In the genomic region with DNA sequence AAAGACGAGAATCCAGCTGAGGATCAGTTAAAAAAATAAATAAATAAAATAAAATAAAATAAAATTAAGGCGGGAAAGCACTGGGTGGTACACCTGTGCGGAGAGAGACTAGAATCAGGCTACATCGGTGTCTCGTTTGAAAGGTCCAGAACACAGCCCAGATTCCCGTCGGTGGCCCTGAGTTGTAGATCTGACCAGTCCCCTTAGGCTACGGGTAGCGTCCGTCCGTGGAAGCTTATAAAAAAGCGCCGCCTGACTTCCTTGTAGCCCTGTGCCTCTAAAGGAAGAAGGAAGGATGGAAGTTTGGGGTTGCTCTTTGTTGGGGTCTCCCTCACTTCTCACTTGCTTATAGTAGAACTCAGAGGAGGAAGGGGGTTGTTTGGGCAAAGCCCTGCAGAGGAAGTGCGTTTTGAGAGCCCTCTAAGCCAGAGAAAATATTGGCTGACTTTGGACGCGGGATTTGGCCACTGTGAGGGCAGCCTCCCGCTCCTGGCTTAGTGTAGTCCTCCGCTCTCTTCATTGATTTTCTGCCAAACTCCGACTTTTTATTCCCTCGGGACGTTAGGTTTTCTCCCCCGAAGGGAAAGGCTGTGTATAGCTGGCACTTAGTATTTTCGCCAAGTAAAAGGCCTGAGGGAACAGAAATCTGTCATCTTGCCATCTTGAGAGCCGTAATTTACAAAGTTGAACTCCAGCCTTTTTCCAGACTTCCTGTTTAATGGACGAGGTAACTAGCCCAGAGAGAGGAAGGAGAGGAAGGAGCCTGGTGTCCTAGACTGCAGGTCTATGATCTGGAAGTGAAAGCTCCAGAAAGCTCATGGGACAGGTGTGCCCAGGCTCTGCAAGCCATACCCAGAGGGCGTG, we compare ENCODE assay signal across 8 mouse cellular contexts. TPM values are rescaled to one million over a fixed set of nuclear protein-coding genes. Genes with fewer than 3 reads are reported as not detected.
DNase-seq lines count a peak whose midpoint lies in the region; ATAC-seq and TF ChIP-seq lines count a peak whose summit lies in the region.

No protein-coding gene starts in this region.

- H3K9ac ChIP-seq in embryonic facial prominence, embryonic 11.5 days (replicated peaks; ENCODE audit: low read length) = peak overlapping the region; percentile 82
- H3K9ac ChIP-seq in hindbrain, embryonic 11.5 days (ENCODE audit: low read depth, low read length) = peak overlapping the region; percentile 75
- H3K9ac ChIP-seq in liver, embryonic 12.5 days = peak overlapping the region; percentile 87
- peak overlapping the region; percentile 83 for H3K9ac ChIP-seq in neural tube, embryonic 15.5 days (replicated peaks)

- ATAC-seq in embryonic facial prominence, embryonic 11.5 days (replicated peaks; ENCODE audit: insufficient number of reproducible peaks, low FRiP score, low TSS enrichment, low read depth) = no peak; the same call in 1 of the 2 replicates
- ATAC-seq in hindbrain, embryonic 11.5 days (ENCODE audit: low FRiP score) = peak; percentile 47
- no peak for ATAC-seq in liver, embryonic 12.5 days
- no peak for ATAC-seq in neural tube, embryonic 15.5 days (ENCODE audit: low FRiP score)

- no peak for TF ChIP-seq POLR2A in spleen, adult 2 months (IDR thresholded peaks at IDR 0.05; ENCODE audit: low read depth, low read length)

- peak overlapping the region; percentile 92 for H3K4me2 ChIP-seq in embryonic facial prominence, embryonic 11.5 days (ENCODE audit: low read depth, low read length)
- H3K4me2 ChIP-seq in hindbrain, embryonic 11.5 days (replicated peaks; ENCODE audit: low read depth, low read length) = peak overlapping the region; percentile 94
- H3K4me2 ChIP-seq in liver, embryonic 12.5 days = peak overlapping the region; percentile 95
- H3K4me2 ChIP-seq in neural tube, embryonic 15.5 days = peak overlapping the region; percentile 89

- peak overlapping the region; percentile 94 for H3K4me3 ChIP-seq in spleen, adult 2 months (ENCODE audit: extremely low read depth, insufficient read depth, insufficient read length)
- H3K4me3 ChIP-seq in embryonic facial prominence, embryonic 11.5 days (ENCODE audit: low read depth, low read length) = peak overlapping the region; percentile 68
- H3K4me3 ChIP-seq in hindbrain, embryonic 11.5 days (ENCODE audit: low read depth, low read length) = peak overlapping the region; percentile 84
- H3K4me3 ChIP-seq in liver, embryonic 12.5 days = peak overlapping the region; percentile 97
- H3K4me3 ChIP-seq in neural tube, embryonic 15.5 days (replicated peaks) = peak overlapping the region; percentile 84

- peak overlapping the region; percentile 75 for H3K27ac ChIP-seq in spleen, adult 2 months (ENCODE audit: insufficient read depth, low read length)
- H3K27ac ChIP-seq in embryonic facial prominence, embryonic 11.5 days (replicated peaks; ENCODE audit: low read depth, low read length) = no peak overlapping the region
- H3K27ac ChIP-seq in hindbrain, embryonic 11.5 days (ENCODE audit: low read depth, low read length) = no peak overlapping the region; the same call in 1 of the 2 replicates
- peak overlapping the region; percentile 69 for H3K27ac ChIP-seq in liver, embryonic 12.5 days
- H3K27ac ChIP-seq in neural tube, embryonic 15.5 days (replicated peaks) = peak overlapping the region; percentile 90

- H3K36me3 ChIP-seq in spleen, adult 2 months (ENCODE audit: control insufficient read depth, insufficient read depth, low read length) = peaks cover 22% of the 10 kb centered on the region
- no peaks in the 10 kb centered on the region; the same call in 1 of the 2 replicates for H3K36me3 ChIP-seq in embryonic facial prominence, embryonic 11.5 days (replicated peaks; ENCODE audit: control insufficient read depth, insufficient read depth, low read depth, low read length)
- no peaks in the 10 kb centered on the region for H3K36me3 ChIP-seq in hindbrain, embryonic 11.5 days (ENCODE audit: control insufficient read depth, insufficient read depth, low read length)
- peaks cover 63% of the 10 kb centered on the region for H3K36me3 ChIP-seq in liver, embryonic 12.5 days
- peaks cover 20% of the 10 kb centered on the region for H3K36me3 ChIP-seq in neural tube, embryonic 15.5 days

- DNase-seq in spleen, adult 2 months (ENCODE audit: low read depth in 1 of 2, low spot score in 2 of 2) = no peak
- DNase-seq in spleen, adult 12 weeks (ENCODE audit: low spot score) = no peak
- peak; percentile 13 for DNase-seq in embryonic facial prominence, embryonic 11.5 days (ENCODE audit: low spot score)
- DNase-seq in hindbrain, embryonic 11.5 days (ENCODE audit: low spot score) = peak; percentile 49
- DNase-seq in c-Kit-positive CD71-positive TER-119-positive erythroid progenitor cells, embryonic 14.5 days (ENCODE audit: low spot score) = no peak
- no peak for DNase-seq in urinary bladder, postnatal 10 days (ENCODE audit: low spot score)

- H3K4me1 ChIP-seq in spleen, adult 2 months (ENCODE audit: control insufficient read depth, insufficient read depth, insufficient read length) = peaks cover 17% of the 10 kb centered on the region; the same call in 1 of the 2 replicates
- peaks cover 2% of the 10 kb centered on the region; the same call in 1 of the 2 replicates for H3K4me1 ChIP-seq in embryonic facial prominence, embryonic 11.5 days (ENCODE audit: control insufficient read depth, insufficient read depth, low read length)
- H3K4me1 ChIP-seq in hindbrain, embryonic 11.5 days (replicated peaks; ENCODE audit: control insufficient read depth, insufficient read depth, low read length) = 0 out of 2 replicates have a peak, but pooled peaks cover 3% of the 10 kb centered on the region
- H3K4me1 ChIP-seq in liver, embryonic 12.5 days = peaks cover 40% of the 10 kb centered on the region
- H3K4me1 ChIP-seq in neural tube, embryonic 15.5 days = peaks cover 16% of the 10 kb centered on the region

- 3% methylated on average over 26 of the region's 26 CpGs for WGBS in spleen, adult 2 months
- 9% methylated on average over 26 of the region's 26 CpGs for WGBS in embryonic facial prominence, embryonic 11.5 days
- 9% methylated on average over 26 of the region's 26 CpGs for WGBS in hindbrain, embryonic 11.5 days
- 13% methylated on average over 26 of the region's 26 CpGs for WGBS in liver, embryonic 12.5 days (ENCODE audit: insufficient replicate concordance)
- 4% methylated on average over 26 of the region's 26 CpGs for WGBS in neural tube, embryonic 15.5 days

- H3K27me3 ChIP-seq in spleen, adult 2 months (ENCODE audit: control insufficient read depth, insufficient read depth, low read length) = no peaks in the 10 kb centered on the region
- H3K27me3 ChIP-seq in embryonic facial prominence, embryonic 11.5 days (ENCODE audit: control insufficient read depth, insufficient read depth, low read length) = no peaks in the 10 kb centered on the region
- no peaks in the 10 kb centered on the region for H3K27me3 ChIP-seq in hindbrain, embryonic 11.5 days (ENCODE audit: control insufficient read depth, insufficient read depth, low read length)
- no peaks in the 10 kb centered on the region for H3K27me3 ChIP-seq in liver, embryonic 12.5 days (replicated peaks)
- no peaks in the 10 kb centered on the region for H3K27me3 ChIP-seq in neural tube, embryonic 15.5 days (replicated peaks)

- TF ChIP-seq CTCF in spleen, adult 2 months (IDR thresholded peaks at IDR 0.05; ENCODE audit: extremely low read depth, insufficient read depth, insufficient read length, insufficient replicate concordance) = no peak

- H3K9me3 ChIP-seq in embryonic facial prominence, embryonic 11.5 days (replicated peaks; ENCODE audit: control insufficient read depth, low read length) = no peaks in the 10 kb centered on the region
- H3K9me3 ChIP-seq in hindbrain, embryonic 11.5 days (ENCODE audit: control insufficient read depth, low read length) = no peaks in the 10 kb centered on the region
- 0 out of 2 replicates have a peak, but pooled peaks cover 4% of the 10 kb centered on the region for H3K9me3 ChIP-seq in liver, embryonic 12.5 days (replicated peaks)
- H3K9me3 ChIP-seq in neural tube, embryonic 15.5 days (replicated peaks) = no peaks in the 10 kb centered on the region

RNA-seq across cellular contexts. Expression of gene Fuca1, which starts 1.0 kb away (rescaled TPM):
- 45.7 TPM in 2 replicates for polyA plus RNA-seq in spleen, adult 2 months (2012; rRNA removed)
- 39.2 and 45.5 TPM in 2 replicates for polyA plus RNA-seq in embryonic facial prominence, embryonic 11.5 days (2014; fragmentation: Nextera tagmentation; extraction: Ambion mirVana)
- polyA plus RNA-seq in hindbrain, embryonic 11.5 days (2014; fragmentation: Nextera tagmentation; extraction: Ambion mirVana) = 44.5 and 50.4 TPM in 2 replicates
- polyA plus RNA-seq in liver, embryonic 12.5 days (2016; fragmentation: Nextera tagmentation; extraction: Ambion mirVana) = 22.2 and 23.8 TPM in 2 replicates
- polyA plus RNA-seq in neural tube, embryonic 15.5 days (2015; fragmentation: Nextera tagmentation; extraction: Ambion mirVana) = 68.6 and 71.5 TPM in 2 replicates

RNA-seq across cellular contexts. Expression of gene Hmgcl, which starts 24.8 kb away (rescaled TPM):
- 27.9 and 32.4 TPM in 2 replicates for polyA plus RNA-seq in spleen, adult 2 months (2012; rRNA removed)
- polyA plus RNA-seq in embryonic facial prominence, embryonic 11.5 days (2014; fragmentation: Nextera tagmentation; extraction: Ambion mirVana) = 67.0 and 76.0 TPM in 2 replicates
- polyA plus RNA-seq in hindbrain, embryonic 11.5 days (2014; fragmentation: Nextera tagmentation; extraction: Ambion mirVana) = 54.0 and 60.7 TPM in 2 replicates
- polyA plus RNA-seq in liver, embryonic 12.5 days (2016; fragmentation: Nextera tagmentation; extraction: Ambion mirVana) = 67.4 and 71.1 TPM in 2 replicates
- polyA plus RNA-seq in neural tube, embryonic 15.5 days (2015; fragmentation: Nextera tagmentation; extraction: Ambion mirVana) = 68.2 and 68.9 TPM in 2 replicates

RNA-seq across cellular contexts. Expression of gene Cnr2, which starts 26.3 kb away (rescaled TPM):
- 44.8 and 47.2 TPM in 2 replicates for polyA plus RNA-seq in spleen, adult 2 months (2012; rRNA removed)
- 0.25 and 0.43 TPM in 2 replicates for polyA plus RNA-seq in embryonic facial prominence, embryonic 11.5 days (2014; fragmentation: Nextera tagmentation; extraction: Ambion mirVana)
- 0.08 and 0.47 TPM in 2 replicates for polyA plus RNA-seq in hindbrain, embryonic 11.5 days (2014; fragmentation: Nextera tagmentation; extraction: Ambion mirVana)
- 3.9 and 4.3 TPM in 2 replicates for polyA plus RNA-seq in liver, embryonic 12.5 days (2016; fragmentation: Nextera tagmentation; extraction: Ambion mirVana)
- polyA plus RNA-seq in neural tube, embryonic 15.5 days (2015; fragmentation: Nextera tagmentation; extraction: Ambion mirVana) = 0.10 and 0.50 TPM in 2 replicates

RNA-seq across cellular contexts. Expression of gene Gale, which starts 42.0 kb away (rescaled TPM):
- polyA plus RNA-seq in spleen, adult 2 months (2012; rRNA removed) = 10.6 and 13.8 TPM in 2 replicates
- polyA plus RNA-seq in embryonic facial prominence, embryonic 11.5 days (2014; fragmentation: Nextera tagmentation; extraction: Ambion mirVana) = 23.1 and 25.8 TPM in 2 replicates
- 27.9 and 28.1 TPM in 2 replicates for polyA plus RNA-seq in hindbrain, embryonic 11.5 days (2014; fragmentation: Nextera tagmentation; extraction: Ambion mirVana)
- polyA plus RNA-seq in liver, embryonic 12.5 days (2016; fragmentation: Nextera tagmentation; extraction: Ambion mirVana) = 36.0 and 41.2 TPM in 2 replicates
- 47.7 and 53.5 TPM in 2 replicates for polyA plus RNA-seq in neural tube, embryonic 15.5 days (2015; fragmentation: Nextera tagmentation; extraction: Ambion mirVana)

RNA-seq across cellular contexts. Expression of gene Pnrc2, which starts 47.8 kb away (rescaled TPM):
- 12.2 and 14.7 TPM in 2 replicates for polyA plus RNA-seq in spleen, adult 2 months (2012; rRNA removed)
- 227 and 251 TPM in 2 replicates for polyA plus RNA-seq in embryonic facial prominence, embryonic 11.5 days (2014; fragmentation: Nextera tagmentation; extraction: Ambion mirVana)
- 213 and 226 TPM in 2 replicates for polyA plus RNA-seq in hindbrain, embryonic 11.5 days (2014; fragmentation: Nextera tagmentation; extraction: Ambion mirVana)
- polyA plus RNA-seq in liver, embryonic 12.5 days (2016; fragmentation: Nextera tagmentation; extraction: Ambion mirVana) = 91.1 and 98.9 TPM in 2 replicates
- 82.1 and 114 TPM in 2 replicates for polyA plus RNA-seq in neural tube, embryonic 15.5 days (2015; fragmentation: Nextera tagmentation; extraction: Ambion mirVana)

Comparison
In these comparisons a context has a peak if more than half of its experiments do, and no peak if none do; other contexts are left out.
1. DNase-seq: peak in embryonic facial prominence, embryonic 11.5 days (single experiment) and hindbrain, embryonic 11.5 days (single experiment); none in spleen, adult 2 months (0 of 2), spleen, adult 12 weeks (single experiment), c-Kit-positive CD71-positive TER-119-positive erythroid progenitor cells, embryonic 14.5 days (single experiment) and urinary bladder, postnatal 10 days (single experiment).
2. H3K27ac ChIP-seq: peak in spleen, adult 2 months (single experiment), liver, embryonic 12.5 days (single experiment) and neural tube, embryonic 15.5 days (single experiment); none in embryonic facial prominence, embryonic 11.5 days (single experiment) and hindbrain, embryonic 11.5 days (single experiment).
3. Peak in every context shown above with its lines, with median percentiles within 50 percentile points of each other: H3K4me3 ChIP-seq, H3K4me2 ChIP-seq and H3K9ac ChIP-seq.